Mouse (Mus musculus) heart, postnatal 4 days (tissue): ENCODE results near the gene Scnn1g. TPM values are rescaled to one million over a fixed set of nuclear protein-coding genes. Genes with fewer than 3 reads are reported as not detected.

Experiments used
- DNase-seq: peaks from one replicate; pipeline ENCODE4 v3.0.0; 2021
- total RNA-seq, 2 experiments: library from RNA; stranded (reverse); gene quantifications; 2 replicates each; pipeline ENCODE4 v1.2.3; 2021

Scnn1g gene
- not detected for total RNA-seq

- DNase-seq = peak; percentile 88
Observed at GRCm38 (mm10) chr7:121734171-121734831, at the start of gene Scnn1g. Scnn1g (plus strand) TSS chr7:121734479.

GRCm38 (mm10) chr7:121685140-121685984 is 48.9 kb upstream of the Scnn1g start:
- no peak for DNase-seq

GRCm38 (mm10) chr7:121689338-121689737 is 44.9 kb upstream of the Scnn1g start:
- no peak for DNase-seq

GRCm38 (mm10) chr7:121691803-121692202 is 42.5 kb upstream of the Scnn1g start:
- DNase-seq = no peak

GRCm38 (mm10) chr7:121697170-121697569 is 37.1 kb upstream of the Scnn1g start:
- DNase-seq = no peak

- DNase-seq = no peak
Observed at GRCm38 (mm10) chr7:121697574-121697973, 36.7 kb upstream of the Scnn1g start.

- no peak for DNase-seq
Observed at GRCm38 (mm10) chr7:121699218-121699617, 35.1 kb upstream of the Scnn1g start.

GRCm38 (mm10) chr7:121700480-121700879 is 33.8 kb upstream of the Scnn1g start:
- DNase-seq = no peak

- DNase-seq = no peak
Observed at GRCm38 (mm10) chr7:121701983-121702382, 32.3 kb upstream of the Scnn1g start.

GRCm38 (mm10) chr7:121705051-121705450 is 29.2 kb upstream of the Scnn1g start:
- no peak for DNase-seq

- DNase-seq = peak; percentile 58
Observed at GRCm38 (mm10) chr7:121706411-121707072, 27.7 kb upstream of the Scnn1g start.

GRCm38 (mm10) chr7:121707073-121707667 is 27.1 kb upstream of the Scnn1g start, which contains the start of gene Usp31:
Usp31 (minus strand) TSS chr7:121707253.
- peak; percentile 94 for DNase-seq

- no peak for DNase-seq
Observed at GRCm38 (mm10) chr7:121711171-121711570, 23.1 kb upstream of the Scnn1g start.

GRCm38 (mm10) chr7:121717031-121717430 is 17.2 kb upstream of the Scnn1g start:
- DNase-seq = no peak

GRCm38 (mm10) chr7:121730225-121730624 is 4.1 kb upstream of the Scnn1g start:
- peak; percentile 77 for DNase-seq

GRCm38 (mm10) chr7:121737511-121738415 is 3.5 kb downstream of the Scnn1g start:
- peak; percentile 6 for DNase-seq

GRCm38 (mm10) chr7:121750244-121750643 is 16.0 kb downstream of the Scnn1g start:
- DNase-seq = no peak

GRCm38 (mm10) chr7:121754748-121755147 is 20.5 kb downstream of the Scnn1g start:
- DNase-seq = no peak

GRCm38 (mm10) chr7:121763328-121763727 is 29.0 kb downstream of the Scnn1g start:
- no peak for DNase-seq

GRCm38 (mm10) chr7:121767900-121768299 is 33.6 kb downstream of the Scnn1g start:
- DNase-seq = peak; percentile 61

- peak; percentile 58 for DNase-seq
Observed at GRCm38 (mm10) chr7:121768983-121769382, 34.7 kb downstream of the Scnn1g start.

GRCm38 (mm10) chr7:121778553-121778952 is 44.3 kb downstream of the Scnn1g start:
- DNase-seq = no peak
